Mouse (Mus musculus) midbrain, embryonic 14.5 days (tissue): Measurements from ENCODE around the gene Nxf1. TPM values are rescaled to one million over a fixed set of nuclear protein-coding genes. Genes with fewer than 3 reads are reported as not detected.

Source experiments
- ATAC-seq: fragments of 200-750 bp; cut with Nextera tagmentation; 2 replicates; pipeline ENCODE4 v1.8.0; 2017; ENCODE audit warnings: moderate number of reproducible peaks, moderate library complexity; ENCODE audit not compliant: low FRiP score, low TSS enrichment
- DNase-seq: peaks from one replicate; pipeline ENCODE4 v3.0.0-alpha.2; 2015
- H3K27ac ChIP-seq: fragments of 300-500 bp; sonication (generic); replicated peaks from 2 replicates; pipeline ENCODE4 v1.5.1; 2014; ENCODE audit warnings: mild to moderate bottlenecking, low read depth, low read length, moderate library complexity
- H3K27me3 ChIP-seq: fragments of 300-500 bp; sonication (generic); 2 replicates; pipeline ENCODE4 v1.6.1; 2014; ENCODE audit warnings: low read length, control low read depth, mixed read lengths; ENCODE audit not compliant: control insufficient read depth, insufficient read depth
- H3K36me3 ChIP-seq: fragments of 300-500 bp; sonication (generic); 2 replicates; pipeline ENCODE4 v1.6.1; 2014; ENCODE audit warnings: low read length, control low read depth; ENCODE audit not compliant: control insufficient read depth, insufficient read depth
- H3K4me1 ChIP-seq: fragments of 300-500 bp; sonication (generic); 2 replicates; pipeline ENCODE4 v1.6.1; 2014; ENCODE audit warnings: mild to moderate bottlenecking, antibody characterized with exemption, low read length, control low read depth; ENCODE audit not compliant: control insufficient read depth, insufficient read depth
- H3K4me2 ChIP-seq: fragments of 300-500 bp; sonication (generic); 2 replicates; pipeline ENCODE4 v1.6.1; 2014; ENCODE audit warnings: mild to moderate bottlenecking, low read length, moderate library complexity
- H3K4me3 ChIP-seq: fragments of 300-500 bp; sonication (generic); replicated peaks from 2 replicates; pipeline ENCODE4 v1.5.1; 2014; ENCODE audit warnings: low read depth, low read length
- H3K9ac ChIP-seq: fragments of 300-500 bp; sonication (generic); replicated peaks from 2 replicates; pipeline ENCODE4 v1.6.1; 2014; ENCODE audit warnings: mild to moderate bottlenecking, low read length, moderate library complexity
- H3K9me3 ChIP-seq: fragments of 300-500 bp; sonication (generic); 2 replicates; pipeline ENCODE4 v1.6.1; 2016; ENCODE audit warnings: low read length, control low read depth, mixed read lengths; ENCODE audit not compliant: control insufficient read depth
- WGBS: fragments of 180-500 bp; shearing (Covaris S2); extraction: QIAGEN DNeasy Blood & Tissue Kit; methylation state at CpG from one replicate; pipeline ENCODE4 v1.1.7; 2014; 5-methylcytosine and 5-hydroxymethylcytosine counted together
- polyA plus RNA-seq: library from polyadenylated mRNA; unstranded; fragments of >200 nt; fragmentation: Nextera tagmentation; extraction: Ambion mirVana; gene quantifications from 2 replicates; pipeline ENCODE4 v1.2.1, GENCODE M21; 2014

Nxf1 gene
- polyA plus RNA-seq, 1 experiment from 2014 or later: 171 TPM

- Histone ChIP-seq H3K9ac (peak within 1 kb of the TSS; percentile 69), H3K4me2 (peak within 1 kb of the TSS; percentile 92), H3K36me3 (peaks cover 22% of the 10 kb centered on the region), H3K4me3 (peak within 1 kb of the TSS; percentile 78), H3K4me1 (peaks cover 18% of the 10 kb centered on the region), H3K27me3 (no peaks in the 10 kb centered on the region), H3K9me3 (no peaks in the 10 kb centered on the region), H3K27ac (peak within 1 kb of the TSS; percentile 45; the same call in 1 of the 2 replicates)
- WGBS: 1% methylated on average over 25 of the region's 25 CpGs
- peak; percentile 73 for ATAC-seq
- peak; percentile 94 for DNase-seq
Observed at GRCm38 (mm10) chr19:8798264-8798946, 41.5 kb downstream of the Nxf1 start, which contains the start of gene Polr2g. Gene Polr2g (minus strand): TSS chr19:8798577.

GRCm38 (mm10) chr19:8798947-8799315 lies 42.1 kb downstream of the Nxf1 start:
- Histone ChIP-seq H3K9me3 (no peaks in the 10 kb centered on the region), H3K27ac (no peak overlapping the region), H3K27me3 (no peaks in the 10 kb centered on the region), H3K9ac (no peak overlapping the region), H3K4me3 (peak overlapping the region; percentile 78; the same call in 1 of the 2 replicates), H3K4me1 (peaks cover 18% of the 10 kb centered on the region), H3K36me3 (peaks cover 17% of the 10 kb centered on the region), H3K4me2 (peak overlapping the region; percentile 92)
- DNase-seq (no peak), ATAC-seq (no peak)

- Histone ChIP-seq H3K4me1 (peaks cover 16% of the 10 kb centered on the region), H3K27me3 (no peaks in the 10 kb centered on the region), H3K4me3 (peak within 1 kb of the TSS; percentile 53), H3K36me3 (peaks cover 27% of the 10 kb centered on the region; the same call in 1 of the 2 replicates), H3K9me3 (no peaks in the 10 kb centered on the region), H3K9ac (peak within 1 kb of the TSS; percentile 52), H3K4me2 (peak within 1 kb of the TSS; percentile 71), H3K27ac (peak within 1 kb of the TSS; percentile 85)
- ATAC-seq (peak; percentile 98), DNase-seq (peak; percentile 97)
- WGBS: under 1% methylated on average over 30 of the region's 30 CpGs
Observed at GRCm38 (mm10) chr19:8802130-8802821, 45.4 kb downstream of the Nxf1 start, which contains the start of gene Zbtb3. Gene Zbtb3 (plus strand): TSS chr19:8802555.

GRCm38 (mm10) chr19:8803204-8803780 lies 46.4 kb downstream of the Nxf1 start:
- 87% methylated on average over 9 of the region's 9 CpGs for WGBS

GRCm38 (mm10) chr19:8803879-8804660 lies 47.2 kb downstream of the Nxf1 start:
- peaks cover 43% of the 10 kb centered on the region for H3K36me3 ChIP-seq
- no peaks in the 10 kb centered on the region for H3K9me3 ChIP-seq
- H3K4me2 ChIP-seq: no peak overlapping the region
- no peaks in the 10 kb centered on the region for H3K27me3 ChIP-seq
- no peak overlapping the region for H3K27ac ChIP-seq
- peaks cover 9% of the 10 kb centered on the region; the same call in 1 of the 2 replicates for H3K4me1 ChIP-seq
- 94% methylated on average over 11 of the region's 11 CpGs for WGBS
- H3K9ac ChIP-seq: no peak overlapping the region
- no peak overlapping the region for H3K4me3 ChIP-seq
- ATAC-seq: no peak
- no peak for DNase-seq

More at GRCm38 (mm10) chr19:8803204-8803780, 46.4 kb downstream of the Nxf1 start:
- H3K9ac ChIP-seq: peak overlapping the region; percentile 52; the same call in 1 of the 2 replicates
- H3K36me3 ChIP-seq: peaks cover 37% of the 10 kb centered on the region
- no peak for DNase-seq
- H3K4me1 ChIP-seq: peaks cover 9% of the 10 kb centered on the region; the same call in 1 of the 2 replicates
- H3K27ac ChIP-seq: peak overlapping the region; percentile 85
- peak overlapping the region; percentile 71 for H3K4me2 ChIP-seq
- ATAC-seq: no peak
- H3K4me3 ChIP-seq: peak overlapping the region; percentile 53; the same call in 1 of the 2 replicates
- no peaks in the 10 kb centered on the region for H3K27me3 ChIP-seq
- H3K9me3 ChIP-seq: no peaks in the 10 kb centered on the region

GRCm38 (mm10) chr19:8806810-8807209 lies 49.9 kb downstream of the Nxf1 start:
- Histone ChIP-seq H3K4me1 (peaks cover 6% of the 10 kb centered on the region; the same call in 1 of the 2 replicates), H3K27ac (no peak overlapping the region), H3K9me3 (no peaks in the 10 kb centered on the region), H3K4me3 (no peak overlapping the region), H3K36me3 (peaks cover 64% of the 10 kb centered on the region), H3K27me3 (no peaks in the 10 kb centered on the region), H3K9ac (no peak overlapping the region), H3K4me2 (no peak overlapping the region)
- no peak for ATAC-seq
- WGBS: 95% methylated on average over 5 of the region's 5 CpGs
- DNase-seq: no peak

- peaks cover 53% of the 10 kb centered on the region for H3K36me3 ChIP-seq
- H3K4me2 ChIP-seq: no peak overlapping the region
- ATAC-seq (no peak), DNase-seq (no peak)
- WGBS: 81% methylated on average over 11 of the region's 11 CpGs
- H3K4me1 ChIP-seq: peaks cover 20% of the 10 kb centered on the region
- H3K27ac ChIP-seq: no peak overlapping the region
- no peak overlapping the region for H3K4me3 ChIP-seq
- H3K27me3 ChIP-seq: no peaks in the 10 kb centered on the region
- 0 out of 2 replicates have a peak overlapping the region, but pooled peaks have one; percentile 4 for H3K9ac ChIP-seq
- no peaks in the 10 kb centered on the region for H3K9me3 ChIP-seq
Observed at GRCm38 (mm10) chr19:8815812-8816211, 58.9 kb downstream of the Nxf1 start.

GRCm38 (mm10) chr19:8817001-8817400 lies 60.1 kb downstream of the Nxf1 start:
- peak overlapping the region; percentile 34; the same call in 1 of the 2 replicates for H3K9ac ChIP-seq
- H3K4me1 ChIP-seq: peaks cover 29% of the 10 kb centered on the region
- H3K27ac ChIP-seq: no peak overlapping the region
- WGBS: 33% methylated on average over 3 of the region's 3 CpGs
- H3K36me3 ChIP-seq: peaks cover 44% of the 10 kb centered on the region
- no peaks in the 10 kb centered on the region for H3K27me3 ChIP-seq
- DNase-seq (no peak), ATAC-seq (no peak)
- H3K4me3 ChIP-seq: 0 out of 2 replicates have a peak overlapping the region, but pooled peaks have one; percentile 10
- no peaks in the 10 kb centered on the region for H3K9me3 ChIP-seq
- peak overlapping the region; percentile 79 for H3K4me2 ChIP-seq
